Mouse (Mus musculus): Measurements from ENCODE around the gene Afap1l2. TPM values are rescaled to one million over a fixed set of nuclear protein-coding genes. Genes with fewer than 3 reads are reported as not detected.

Afap1l2 gene
- 1 to 10 TPM; 1.6 TPM for total RNA-seq (2021)
- long read RNA-seq, experiment 1, partial matches to known transcripts, result 0 of 3 reads
- long read RNA-seq, experiment 1, other reads (novel, unspliced or antisense), result 0 of 3 reads
- long read RNA-seq, experiment 2, partial matches to known transcripts, result 1 of 3 reads
- long read RNA-seq, experiment 2, other reads (novel, unspliced or antisense), result 0 of 3 reads

GRCm38 (mm10) chr19:57007781-57008710, at the start of gene Afap1l2:
Afap1l2 (minus strand) TSS chr19:57008228.
- peak within 1 kb of the TSS; percentile 89 for H3K4me3 ChIP-seq
- TF ChIP-seq CTCF (IDR thresholded peaks at IDR 0.05), result peak; percentile 83
- intact Hi-C loops (cut with DNase I), result loop anchor here (2.0 kb wide), 2 partner anchors 23 to 89 kb away; no protein-coding TSS in a partner anchor
- peak; percentile 76 for DNase-seq
- H3K27ac ChIP-seq, result peak within 1 kb of the TSS; percentile 81

GRCm38 (mm10) chr19:57057568-57057967, 49.5 kb upstream of the Afap1l2 start:
- peak; percentile 54 for TF ChIP-seq CTCF (IDR thresholded peaks at IDR 0.05)
- intact Hi-C loops (cut with DNase I), result no loop called here
- H3K27ac ChIP-seq, result no peak overlapping the region
- H3K4me3 ChIP-seq, result no peak overlapping the region
- peak; percentile 11 for DNase-seq

GRCm38 (mm10) chr19:57055215-57056120, 47.4 kb upstream of the Afap1l2 start:
- H3K4me3 ChIP-seq, result no peak overlapping the region

GRCm38 (mm10) chr19:57052959-57053358, 44.9 kb upstream of the Afap1l2 start:
- DNase-seq, result no peak
- intact Hi-C loops (cut with DNase I), result no loop called here
- Histone ChIP-seq H3K27ac (0 out of 2 replicates have a peak overlapping the region, but pooled peaks have one; percentile 12), H3K4me3 (no peak overlapping the region)
- no peak for TF ChIP-seq CTCF (IDR thresholded peaks at IDR 0.05)

More at GRCm38 (mm10) chr19:57055215-57056120, 47.4 kb upstream of the Afap1l2 start:
- peak; percentile 41 for DNase-seq
- TF ChIP-seq CTCF (IDR thresholded peaks at IDR 0.05), result no peak
- no peak overlapping the region for H3K27ac ChIP-seq
- intact Hi-C loops (cut with DNase I), result no loop called here

GRCm38 (mm10) chr19:57052016-57052415, 44.0 kb upstream of the Afap1l2 start:
- no peak for DNase-seq
- no peak for TF ChIP-seq CTCF (IDR thresholded peaks at IDR 0.05)
- Histone ChIP-seq H3K4me3 (no peak overlapping the region), H3K27ac (no peak overlapping the region)
- intact Hi-C loops (cut with DNase I), result no loop called here

- no peak for DNase-seq
- H3K4me3 ChIP-seq, result no peak overlapping the region
- H3K27ac ChIP-seq, result no peak overlapping the region
- intact Hi-C loops (cut with DNase I), result no loop called here
- no peak for TF ChIP-seq CTCF (IDR thresholded peaks at IDR 0.05)
These were observed 41.6 kb upstream of the Afap1l2 start for GRCm38 (mm10) chr19:57049592-57050090.

- H3K27ac ChIP-seq, result peak overlapping the region; percentile 59; the same call in 1 of the 2 replicates
- no peak overlapping the region for H3K4me3 ChIP-seq
- no peak for TF ChIP-seq CTCF (IDR thresholded peaks at IDR 0.05)
- peak; percentile 30 for DNase-seq
- intact Hi-C loops (cut with DNase I), result no loop called here
These were observed 39.8 kb upstream of the Afap1l2 start for GRCm38 (mm10) chr19:57047671-57048320.

GRCm38 (mm10) chr19:57039258-57039657, 31.2 kb upstream of the Afap1l2 start:
- peak; percentile 63 for TF ChIP-seq CTCF (IDR thresholded peaks at IDR 0.05)
- DNase-seq, result no peak
- no peak overlapping the region for H3K4me3 ChIP-seq
- intact Hi-C loops (cut with DNase I), result no loop called here
- no peak overlapping the region for H3K27ac ChIP-seq

DNA sequence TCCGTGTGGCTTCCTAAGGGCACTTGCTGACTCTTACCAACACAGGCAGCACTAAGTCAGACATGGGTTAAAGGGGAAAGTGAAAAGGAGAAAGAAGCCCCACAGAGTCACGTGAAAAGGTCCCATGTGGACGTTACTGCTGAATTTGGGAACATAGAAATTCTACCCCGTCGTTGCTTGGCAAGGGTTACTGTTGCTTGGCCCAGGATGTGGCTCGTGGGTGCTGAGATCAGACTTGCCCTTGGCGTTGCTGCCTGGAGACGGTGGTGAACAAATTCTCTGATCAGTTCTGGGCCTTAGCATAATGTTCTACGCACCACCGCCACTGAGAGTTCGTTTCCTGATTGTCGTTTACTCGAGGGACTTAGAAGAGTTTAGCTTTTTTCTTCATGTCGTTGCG, 28.8 kb upstream of the Afap1l2 start:
- intact Hi-C loops (cut with DNase I), result no loop called here
- peak; percentile 67 for DNase-seq
- no peak for TF ChIP-seq CTCF (IDR thresholded peaks at IDR 0.05)

DNA sequence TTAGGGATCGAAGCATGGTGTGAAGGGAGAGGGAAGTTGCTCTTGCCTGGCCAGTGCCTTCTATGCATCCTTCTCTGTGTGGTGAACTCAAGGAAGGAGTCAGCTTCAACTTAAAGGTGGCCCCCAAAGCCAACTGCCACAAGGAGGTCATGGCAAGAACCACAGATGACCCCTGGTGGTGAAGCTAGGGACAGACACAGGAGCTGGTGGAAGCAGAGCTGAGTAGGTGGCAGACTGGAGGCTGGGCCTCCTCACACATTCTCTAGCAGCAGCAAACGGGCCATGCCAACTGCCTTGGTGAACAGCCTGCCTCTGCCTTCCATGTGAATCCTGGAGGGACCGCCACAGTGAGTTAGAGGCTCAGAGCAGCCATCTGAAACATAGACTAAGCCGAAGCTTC, 23.6 kb upstream of the Afap1l2 start:
- Histone ChIP-seq H3K4me3 (no peak overlapping the region), H3K27ac (peak overlapping the region; percentile 38)
- intact Hi-C loops (cut with DNase I), result loop anchor here (1.0 to 2.0 kb wide), 2 partner anchors 23 to 112 kb away; partner anchors contain the start of gene Afap1l2
- DNase-seq, result peak; percentile 74
- peak; percentile 88 for TF ChIP-seq CTCF (IDR thresholded peaks at IDR 0.05)

More for the DNA sequence above, 28.8 kb upstream of the Afap1l2 start:
- H3K4me3 ChIP-seq, result 0 out of 2 replicates have a peak overlapping the region, but pooled peaks have one; percentile 1
- H3K27ac ChIP-seq, result peak overlapping the region; percentile 73

GRCm38 (mm10) chr19:57029461-57029860, 21.4 kb upstream of the Afap1l2 start:
- no peak for TF ChIP-seq CTCF (IDR thresholded peaks at IDR 0.05)
- intact Hi-C loops (cut with DNase I), result no loop called here
- Histone ChIP-seq H3K27ac (peak overlapping the region; percentile 82), H3K4me3 (no peak overlapping the region)
- DNase-seq, result no peak
